Mouse (Mus musculus): ENCODE measurements around the gene Nav3.

DNA sequence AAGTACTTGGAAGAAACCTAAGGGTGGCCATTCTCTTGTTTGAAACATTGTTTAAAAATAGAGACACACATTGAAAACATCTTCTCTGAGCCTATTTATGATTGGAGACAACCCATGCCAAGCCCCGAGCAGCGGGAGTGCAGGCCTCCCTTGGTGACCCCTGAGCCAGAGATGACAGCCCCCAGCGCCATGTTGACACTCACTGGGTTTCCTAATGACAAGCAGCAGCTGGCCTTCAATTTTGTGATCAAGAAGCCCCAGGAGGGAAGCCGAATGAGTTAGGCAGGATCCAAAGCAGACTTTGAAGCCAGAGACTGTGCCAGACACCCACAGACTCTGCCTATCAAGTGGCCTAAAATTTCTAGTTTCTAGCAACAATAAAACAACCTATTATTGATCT is 263.1 kb downstream of the Nav3 start:
- TF ChIP-seq CTCF (IDR thresholded peaks at IDR 0.05; ENCODE audit: extremely low read depth, insufficient read depth, low read length) (no peak), POLR2A (IDR thresholded peaks at IDR 0.05; ENCODE audit: extremely low read depth, insufficient read depth, low read length) (no peak)
